Mouse (Mus musculus): ENCODE data around the gene Spred2.

GRCm38 (mm10) chr11:19919460-19919784 lies 4.8 kb upstream of the Spred2 start:
- no peak for TF ChIP-seq CTCF (IDR thresholded peaks at IDR 0.05; ENCODE audit: low read depth)
- TF ChIP-seq EP300 (optimal IDR thresholded peaks at IDR 0.05), result no peak

Data from stomach, postnatal 0 days (tissue).